9 mouse cellular contexts compared by ENCODE assay signal in the genomic region with DNA sequence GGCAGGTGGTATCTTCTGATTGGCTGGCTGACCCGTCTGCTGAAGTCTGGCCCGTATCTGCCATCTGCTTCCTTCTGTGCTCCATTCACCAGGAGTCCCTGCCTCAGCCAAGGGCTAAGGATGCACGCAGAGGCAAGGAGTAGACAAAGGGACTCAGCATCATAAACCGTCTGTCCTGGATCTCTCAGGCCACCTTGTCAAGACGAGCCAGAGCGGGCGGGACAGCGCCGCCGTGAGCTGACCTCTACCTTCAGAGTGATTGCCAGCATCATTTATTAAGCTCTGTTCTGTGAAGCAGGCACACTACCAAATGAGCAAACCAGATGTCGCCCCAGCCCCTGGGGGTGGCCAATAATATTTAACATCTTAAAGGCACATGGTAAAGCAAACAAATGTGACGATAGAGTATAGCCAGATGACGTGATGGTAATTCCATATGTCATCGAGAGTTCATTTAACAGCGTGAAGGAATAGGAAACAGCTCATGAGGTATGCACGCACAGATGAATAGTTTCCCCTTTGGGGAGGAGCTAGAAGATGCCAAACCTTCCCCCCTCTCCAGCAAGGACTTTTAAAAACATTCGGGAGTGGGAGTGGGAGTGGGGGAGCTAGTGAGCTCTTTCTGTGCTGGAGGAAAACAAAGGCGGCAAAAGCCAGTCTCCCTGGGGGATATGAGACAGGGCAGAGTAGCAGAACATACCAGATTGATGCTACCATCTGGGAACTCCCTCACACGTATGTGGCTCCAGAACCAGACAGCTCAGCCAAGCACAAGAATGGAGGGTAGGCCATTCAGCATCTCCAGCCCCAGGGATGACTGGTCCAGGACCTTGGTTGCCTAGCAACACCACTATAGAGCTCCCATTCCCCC.
A peak's percentile ranks its signal among the peaks of the same experiment; 100 is the strongest.
DNase-seq lines count a peak whose midpoint lies in the region; ATAC-seq lines count a peak whose summit lies in the region.
"Had no signal": no experiment of that assay in that cellular context is flagged by ENCODE, and none has a peak within 500 bp of the region (broad histone marks: within the 10 kb centered on the region; RNA-seq: fewer than 3 reads in every experiment).

No protein-coding gene starts in this region.

- peak overlapping the region; percentile 14; the same call in 1 of the 2 replicates for H3K4me2 ChIP-seq in hindbrain, embryonic 11.5 days (replicated peaks; ENCODE audit: low read depth, low read length)

- no peak overlapping the region for H3K4me3 ChIP-seq in hindbrain, embryonic 11.5 days (ENCODE audit: low read depth, low read length)
- H3K4me3 ChIP-seq: erythroblast, embryonic 14.5 days had no signal

- 31% methylated on average over 19 of the region's 19 CpGs for WGBS in hindbrain, embryonic 11.5 days

- H3K4me1 ChIP-seq in hindbrain, embryonic 11.5 days (replicated peaks; ENCODE audit: control insufficient read depth, insufficient read depth, low read length), result peaks cover 7% of the 10 kb centered on the region

- H3K36me3 ChIP-seq in hindbrain, embryonic 11.5 days (ENCODE audit: control insufficient read depth, insufficient read depth, low read length), result no peaks in the 10 kb centered on the region

- no peaks in the 10 kb centered on the region for H3K9me3 ChIP-seq in hindbrain, embryonic 11.5 days (ENCODE audit: control insufficient read depth, low read length)

- H3K9ac ChIP-seq in hindbrain, embryonic 11.5 days (ENCODE audit: low read depth, low read length), result no peak overlapping the region

- peak; percentile 94 for DNase-seq in brain, adult 2 months (ENCODE audit: low read depth, low spot score)
- peak; percentile 90 to 95 for DNase-seq in cerebellum, postnatal 10 days
- peak; percentile 71 for DNase-seq in hindbrain, embryonic 11.5 days (ENCODE audit: low spot score)
- DNase-seq in mesoderm, embryonic 11.5 days (ENCODE audit: low read depth, low spot score), result peak; percentile 83
- DNase-seq in natural killer cell, adult 2 months (ENCODE audit: low spot score in 2 of 2), result no peak
- DNase-seq in lung, postnatal 36 days, result no peak
- DNase-seq in ovary, adult 18-20 months (ENCODE audit: low spot score), result no peak
- DNase-seq in heart, postnatal 4 days, result no peak

- no peaks in the 10 kb centered on the region for H3K27me3 ChIP-seq in hindbrain, embryonic 11.5 days (ENCODE audit: control insufficient read depth, insufficient read depth, low read length)

- H3K27ac ChIP-seq in hindbrain, embryonic 11.5 days (ENCODE audit: low read depth, low read length), result peak overlapping the region; percentile 90

- ATAC-seq in hindbrain, embryonic 11.5 days (ENCODE audit: low FRiP score), result peak; percentile 92

Comparison
In these comparisons a context has a peak if more than half of its experiments do, and no peak if none do; other contexts are left out.
1. DNase-seq: peak in brain, adult 2 months (single experiment), cerebellum, postnatal 10 days (2 of 2), hindbrain, embryonic 11.5 days (single experiment) and mesoderm, embryonic 11.5 days (single experiment); none in natural killer cell, adult 2 months (0 of 2), lung, postnatal 36 days (single experiment), ovary, adult 18-20 months (single experiment) and heart, postnatal 4 days (single experiment).